Mouse (Mus musculus): ENCODE results near the gene Sap30bp.

Sap30bp gene

DNA sequence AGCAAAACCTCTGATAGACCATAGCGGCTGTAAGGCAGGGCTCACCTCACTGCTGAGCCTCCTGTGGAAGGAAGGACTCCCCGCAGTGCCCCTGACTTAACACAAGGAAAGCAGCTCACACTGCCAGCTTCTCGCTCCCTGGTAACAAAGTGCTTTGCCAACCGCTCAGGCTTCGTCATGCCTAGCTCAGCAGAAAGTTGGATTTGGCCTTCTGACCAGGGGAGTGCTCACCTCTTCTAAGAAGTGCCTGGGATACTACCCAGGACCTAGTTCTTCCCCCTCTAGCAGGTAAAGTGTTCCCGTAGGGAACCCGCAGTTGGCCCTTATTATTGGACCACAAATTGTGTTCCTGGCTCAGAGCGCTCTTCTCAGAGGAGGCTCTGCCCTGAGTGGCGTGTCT, 25.9 kb downstream of the Sap30bp start:
- no peak for DNase-seq

DNA sequence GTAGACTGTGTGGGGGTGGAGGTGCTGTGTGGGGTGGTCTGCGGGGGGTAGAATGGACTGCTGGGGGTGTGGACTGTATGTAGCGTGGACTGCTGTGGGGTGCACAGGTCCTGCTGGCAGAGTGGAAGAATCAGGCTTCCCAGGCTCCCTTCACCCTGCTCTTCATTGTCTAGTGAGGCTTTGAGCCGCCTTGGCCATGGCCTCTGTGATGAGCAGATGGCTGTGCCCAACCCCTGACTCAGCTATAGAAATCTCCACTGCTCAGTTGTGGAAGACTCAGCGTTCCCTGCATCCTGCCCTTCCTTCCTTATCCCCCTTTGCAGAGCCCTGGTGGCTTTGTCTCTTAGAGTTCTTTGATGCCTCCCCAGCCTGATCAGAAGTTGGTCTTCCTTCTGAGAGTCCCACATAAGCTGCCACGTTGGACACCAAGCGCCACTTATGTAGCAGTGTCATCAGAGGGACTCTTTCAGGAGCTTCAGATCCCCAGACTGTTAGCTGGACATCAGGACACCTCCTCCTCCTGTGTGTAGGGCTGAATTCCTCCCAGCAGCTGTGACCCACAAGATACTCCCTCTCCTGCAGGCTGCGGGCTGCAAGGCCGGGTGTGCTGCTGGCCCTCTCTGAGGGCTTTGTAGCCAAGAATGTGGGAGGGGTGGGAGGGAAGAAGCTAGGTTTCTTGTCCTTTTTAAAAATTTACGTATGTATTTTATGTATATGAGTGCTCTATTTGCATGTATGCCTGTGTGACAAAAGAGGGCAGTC, 29.8 kb downstream of the Sap30bp start:
- DNase-seq = no peak

DNA sequence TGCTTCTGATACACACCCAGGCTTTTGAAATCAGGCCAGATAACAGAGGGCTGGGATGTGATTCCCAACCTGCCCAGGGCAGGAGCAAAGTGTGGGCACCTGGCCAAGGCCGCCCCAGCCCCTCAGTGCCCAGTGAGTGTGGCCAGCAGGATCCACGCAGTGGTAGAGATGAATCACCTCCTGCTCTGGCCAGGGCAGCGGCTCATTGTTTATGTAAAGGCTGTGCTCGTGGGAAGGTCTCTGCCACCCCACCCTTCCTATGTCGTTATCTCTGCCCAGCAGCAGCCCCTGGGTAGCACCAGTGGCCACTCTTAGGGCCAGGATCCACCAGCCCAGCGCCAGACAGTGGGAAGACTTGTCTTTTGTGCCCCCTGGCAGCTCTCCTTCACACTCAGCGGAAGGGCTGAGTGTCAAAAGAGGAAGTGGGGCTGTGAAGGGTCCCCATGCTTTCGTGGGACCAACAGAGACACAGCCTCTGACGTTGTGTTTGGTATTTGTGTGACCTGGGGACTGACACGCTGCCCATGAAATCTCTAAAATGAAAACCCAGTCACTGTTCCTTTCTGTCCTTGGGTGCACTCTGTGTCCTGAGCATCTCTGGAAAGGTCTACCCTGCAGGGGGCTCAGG, 32.0 kb downstream of the Sap30bp start:
- DNase-seq = no peak

DNA sequence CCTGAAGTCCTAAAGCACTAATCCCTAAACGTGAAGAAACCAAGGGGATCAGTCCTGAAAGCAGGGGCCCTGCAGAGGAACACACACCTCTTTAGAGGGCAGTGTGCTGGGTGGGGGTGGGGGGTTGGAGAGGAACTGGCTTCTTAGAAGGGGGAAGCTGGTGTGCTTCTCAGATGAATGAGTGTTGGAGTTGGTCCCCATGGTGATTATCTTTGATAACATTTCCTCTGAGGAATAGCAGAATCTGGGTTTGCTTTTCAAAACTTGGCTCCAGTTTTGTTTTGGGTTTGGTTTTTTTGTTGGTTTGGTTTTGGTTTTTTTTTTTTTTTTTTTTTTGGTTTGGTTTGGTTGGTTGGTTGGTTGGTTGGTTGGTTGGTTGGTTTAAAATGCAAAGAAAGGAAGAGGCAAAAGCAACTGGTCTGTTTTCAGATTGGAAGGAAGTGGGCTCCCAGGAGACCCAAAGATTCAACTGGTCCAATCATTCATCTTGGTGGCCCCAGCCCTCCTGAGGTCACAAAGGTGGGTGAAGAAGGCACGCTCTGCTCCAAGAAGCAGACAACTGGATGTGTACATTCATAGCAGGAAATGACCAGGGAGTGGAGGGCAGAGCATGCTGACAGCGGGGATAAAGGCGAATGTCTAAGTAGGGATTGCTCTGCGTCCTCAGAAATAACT, 35.8 kb downstream of the Sap30bp start:
- no peak for DNase-seq

DNA sequence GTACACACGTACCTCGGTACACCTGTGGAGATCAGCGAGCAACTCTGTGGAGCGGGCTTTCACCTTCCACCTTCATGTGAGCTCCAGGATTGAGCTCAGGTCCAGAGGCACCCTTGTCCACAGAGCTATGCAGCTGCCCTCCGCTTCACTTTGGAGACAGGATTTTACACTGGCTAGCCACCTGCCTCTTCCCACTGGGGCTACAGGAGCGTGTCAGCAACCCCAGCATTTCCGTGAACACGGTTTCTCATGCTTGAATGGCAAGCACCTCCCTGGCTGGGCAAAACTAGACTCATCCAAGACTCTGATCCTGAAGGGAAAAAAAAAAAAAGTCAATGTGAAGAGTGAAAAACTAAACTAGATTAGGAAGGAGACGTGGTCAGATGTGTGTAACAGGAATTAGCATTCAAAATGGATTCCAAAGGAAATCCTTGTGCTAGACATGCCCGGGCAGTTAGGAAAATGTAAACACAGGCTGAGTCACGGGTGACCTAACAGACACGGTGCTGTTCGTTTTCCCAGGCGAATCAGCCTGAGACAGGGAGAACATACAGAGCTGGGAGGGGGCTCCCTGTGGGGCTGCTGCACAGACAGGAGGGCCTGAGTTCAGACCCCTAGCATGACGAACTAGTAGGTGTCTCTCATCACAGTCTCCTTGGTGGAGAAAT, 37.1 kb downstream of the Sap30bp start:
- no peak for DNase-seq

DNA sequence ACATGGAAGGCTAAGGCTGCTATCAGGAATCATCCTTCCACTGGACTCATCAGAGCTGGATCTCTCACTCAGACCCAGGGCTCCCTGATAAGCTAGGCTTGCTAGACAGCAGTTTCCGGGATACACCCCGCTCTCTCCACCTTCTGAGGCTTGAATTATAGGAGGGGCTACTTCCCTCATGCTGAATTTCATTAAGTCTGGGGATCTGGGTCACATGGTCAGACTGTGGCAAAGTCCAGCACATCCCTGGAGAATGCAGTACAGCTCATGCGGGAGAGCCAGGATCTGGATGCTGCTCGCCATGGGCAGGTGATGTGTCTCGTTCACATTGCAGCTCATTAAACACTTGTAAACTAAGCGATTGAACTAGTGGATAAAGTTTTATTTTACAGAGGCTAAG, 37.9 kb downstream of the Sap30bp start:
- DNase-seq = no peak

DNA sequence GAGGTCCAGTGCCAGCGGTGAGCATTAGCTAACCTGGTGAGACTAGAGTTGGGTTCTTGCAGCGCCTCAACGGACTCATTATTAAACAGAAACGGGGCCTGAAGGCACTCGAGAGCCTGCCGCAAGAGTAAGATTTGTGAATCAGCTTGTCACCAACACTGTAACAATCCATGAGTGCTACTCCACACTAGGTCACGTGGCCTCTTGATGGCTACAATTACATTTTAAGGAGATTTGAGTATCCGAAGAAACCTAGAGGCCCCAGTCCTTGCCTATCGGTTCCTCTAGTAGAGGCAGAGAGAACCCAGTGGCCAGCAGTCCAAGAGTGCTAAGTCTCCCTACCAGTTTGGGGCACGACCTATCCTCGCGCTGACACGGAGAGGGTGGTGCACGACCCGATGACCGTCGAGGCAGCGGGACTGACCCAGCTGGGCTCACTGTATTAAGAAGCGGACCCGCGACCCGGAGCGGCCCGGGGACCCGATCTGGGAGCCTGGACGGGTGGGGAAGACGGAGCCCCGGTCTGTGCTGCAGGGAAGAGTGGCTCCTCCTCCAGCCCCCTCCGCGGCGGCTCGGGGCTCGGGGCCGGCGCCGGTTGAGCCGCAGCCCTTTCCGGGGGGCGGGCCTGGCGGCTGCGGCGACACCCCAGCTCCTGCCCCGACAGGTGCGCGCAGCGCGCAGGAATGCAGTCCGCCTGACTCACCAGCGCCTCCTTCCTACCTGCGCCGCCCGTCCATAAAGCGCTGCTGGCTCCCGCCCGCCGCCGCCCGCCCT, 41.4 kb downstream of the Sap30bp start, which contains the start of gene Itgb4:
Gene Itgb4 (plus strand): TSS at position 401 of the 774 bp plus-strand sequence.
- peak; percentile 35 to 44 for DNase-seq

DNA sequence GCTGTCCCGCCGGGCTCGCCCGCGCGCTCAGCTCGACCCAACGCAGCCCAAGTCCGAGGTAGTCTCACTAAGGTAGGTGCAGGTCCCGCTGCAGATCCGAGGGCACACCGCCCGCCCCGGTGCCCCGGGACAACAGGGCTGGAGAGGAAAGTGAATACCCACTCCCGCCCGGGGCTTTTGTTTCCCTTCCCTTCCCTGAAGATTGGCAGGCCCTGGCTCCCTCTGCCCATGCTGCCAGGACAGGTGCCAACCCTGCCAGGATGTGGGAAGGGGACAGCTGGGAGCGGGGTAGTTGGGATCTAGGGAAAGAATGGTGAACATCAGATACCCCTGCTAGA, 42.0 kb downstream of the Sap30bp start:
- DNase-seq = no peak

DNA sequence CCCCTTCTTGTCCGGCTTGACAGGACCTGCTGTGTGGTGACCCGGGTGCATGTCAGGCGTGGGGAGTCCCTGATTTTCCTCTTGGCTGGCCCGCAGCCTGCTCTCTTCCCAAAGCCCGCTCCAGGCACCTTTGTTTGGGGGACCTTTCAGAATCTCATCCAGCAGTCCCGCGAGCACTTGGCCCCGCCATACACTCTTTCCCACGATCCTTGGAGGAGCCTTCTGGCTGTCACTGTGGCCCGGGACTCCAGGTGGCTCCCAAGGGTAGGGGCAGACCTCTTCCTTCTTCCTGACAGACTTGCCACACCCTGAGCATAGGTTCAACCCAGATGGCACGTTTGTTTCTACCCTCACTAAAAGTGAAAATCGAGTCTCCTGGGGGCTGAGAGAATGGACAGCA, 42.5 kb downstream of the Sap30bp start:
- no peak for DNase-seq

DNA sequence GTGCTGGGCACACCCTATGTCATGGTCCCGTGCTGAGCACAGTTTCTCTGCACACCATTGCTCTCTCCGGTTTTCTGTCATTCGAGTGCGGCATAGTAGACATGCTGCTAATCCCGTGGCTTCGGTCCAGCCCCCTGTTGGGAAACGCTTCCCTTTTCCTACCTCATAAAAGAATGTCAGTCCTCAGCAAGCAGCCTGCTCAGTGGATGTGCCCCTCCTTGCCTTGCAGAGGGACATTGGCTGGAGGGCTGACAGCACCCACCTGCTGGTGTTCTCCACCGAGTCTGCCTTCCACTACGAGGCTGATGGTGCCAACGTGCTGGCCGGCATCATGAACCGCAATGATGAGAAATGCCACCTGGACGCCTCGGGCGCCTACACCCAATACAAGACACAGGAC, 49.4 kb downstream of the Sap30bp start:
- DNase-seq = peak; percentile 49 to 51

DNA sequence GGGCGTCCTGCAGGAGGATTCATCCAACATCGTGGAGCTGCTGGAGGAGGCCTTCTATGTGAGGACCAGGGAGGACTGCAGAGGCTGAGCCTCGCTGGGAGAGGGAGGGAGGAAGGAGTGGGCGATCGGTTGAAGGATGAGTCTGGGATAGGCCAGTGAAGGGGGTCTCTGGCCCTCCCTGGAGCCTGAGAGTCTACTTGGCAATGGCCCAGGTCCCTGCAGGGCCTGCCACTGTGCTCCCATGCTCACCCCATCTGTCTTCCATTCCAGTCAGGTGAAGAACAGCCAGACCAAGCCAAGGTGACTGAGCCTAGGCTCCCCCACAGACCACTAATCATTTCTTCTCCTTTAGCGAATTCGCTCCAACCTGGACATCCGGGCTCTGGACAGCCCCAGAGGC, 50.2 kb downstream of the Sap30bp start:
- no peak for DNase-seq

DNA sequence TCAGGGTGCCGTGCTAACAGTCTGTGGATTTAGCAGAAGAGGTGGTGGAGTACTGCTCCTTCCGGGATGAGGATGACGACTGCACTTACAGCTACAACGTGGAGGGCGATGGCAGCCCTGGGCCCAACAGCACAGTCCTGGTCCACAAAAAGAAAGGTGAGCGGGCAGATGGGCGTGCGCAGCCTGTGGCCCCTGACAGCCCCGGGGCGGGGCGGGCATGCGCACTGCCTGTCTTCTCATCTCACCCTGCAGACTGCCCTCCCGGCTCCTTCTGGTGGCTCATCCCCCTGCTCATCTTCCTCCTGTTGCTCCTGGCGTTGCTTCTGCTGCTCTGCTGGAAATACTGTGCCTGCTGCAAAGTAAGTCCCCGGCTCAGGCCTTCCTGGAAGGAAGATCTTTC, 56.6 kb downstream of the Sap30bp start:
- DNase-seq = no peak

DNA sequence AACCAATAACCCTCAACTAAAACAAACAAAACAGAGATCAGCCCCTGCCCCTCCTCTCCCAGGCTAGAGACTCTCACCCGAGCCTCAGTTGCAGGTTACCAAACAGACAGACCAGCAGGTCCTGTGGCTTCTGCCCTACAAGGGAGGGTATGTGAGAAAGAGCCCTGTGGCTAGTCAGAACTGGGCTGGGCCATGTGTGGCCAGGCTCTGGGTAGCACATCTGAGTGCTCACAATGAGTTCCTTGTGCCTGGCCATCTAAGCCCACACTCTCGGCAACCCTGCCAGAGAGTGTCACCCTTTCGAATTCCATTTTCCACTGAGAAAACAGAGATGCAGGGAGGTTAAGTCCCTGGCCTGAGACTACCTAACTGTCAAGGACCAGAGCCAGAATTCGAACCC, 59.0 kb downstream of the Sap30bp start:
- no peak for DNase-seq

DNA sequence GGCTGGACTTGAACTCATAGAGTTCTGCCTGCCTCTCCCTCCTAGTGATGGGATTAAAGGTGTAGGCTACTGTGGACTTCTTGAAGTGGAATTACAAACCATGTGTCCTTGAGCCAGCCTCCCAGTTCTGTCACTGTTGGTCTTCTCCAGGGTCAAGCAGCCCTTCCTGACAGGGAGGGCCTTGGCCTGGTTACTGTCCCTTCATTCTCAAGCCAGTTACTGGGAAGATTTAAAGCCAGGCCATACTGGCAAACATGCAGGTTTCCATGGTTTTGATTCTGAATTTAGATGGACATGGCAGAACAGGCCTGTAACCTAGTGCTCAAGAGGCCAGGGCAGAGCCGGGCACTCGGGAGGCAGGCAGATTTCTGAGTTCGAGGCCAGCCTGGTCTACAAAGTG, 62.2 kb downstream of the Sap30bp start:
- DNase-seq = no peak

DNA sequence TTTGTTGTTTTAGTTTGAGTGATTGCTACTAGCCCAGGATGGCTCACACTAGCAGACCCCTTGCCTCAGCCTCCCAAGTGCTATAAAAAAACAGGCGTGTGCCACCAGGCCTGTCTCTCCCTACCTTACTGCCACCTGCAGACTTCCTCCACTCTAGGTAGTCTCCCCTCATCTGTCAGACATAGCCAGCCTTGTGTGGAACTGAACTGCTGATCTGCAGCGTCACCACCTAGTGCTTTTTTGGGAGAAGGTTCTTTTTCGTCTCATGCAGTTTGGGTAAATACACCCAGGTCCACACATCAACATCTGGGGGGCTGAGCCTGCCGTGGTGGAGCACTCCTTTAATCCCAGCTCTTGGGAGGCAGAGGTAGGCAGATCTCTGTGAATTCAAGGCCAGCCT, 64.0 kb downstream of the Sap30bp start:
- no peak for DNase-seq

DNA sequence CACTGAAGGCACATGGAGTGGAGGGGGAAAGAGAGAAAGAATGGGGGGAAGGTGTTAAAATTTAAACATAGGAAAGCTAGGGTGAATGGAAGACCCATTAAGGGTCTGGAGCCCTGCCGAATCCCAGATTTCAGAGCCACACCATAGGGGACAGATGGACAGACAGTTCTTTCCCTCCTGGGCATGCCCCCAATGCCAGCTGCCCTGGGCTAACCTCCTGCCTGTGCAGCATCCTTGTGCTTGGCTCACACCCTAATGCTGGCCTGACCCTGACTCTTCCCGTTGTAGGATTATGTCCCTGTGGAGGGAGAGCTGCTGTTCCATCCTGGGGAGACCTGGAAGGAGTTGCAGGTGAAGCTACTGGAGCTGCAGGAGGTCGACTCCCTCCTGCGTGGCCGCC, 64.6 kb downstream of the Sap30bp start:
- peak in 1 of 2 experiments; percentile 49 for DNase-seq

DNA sequence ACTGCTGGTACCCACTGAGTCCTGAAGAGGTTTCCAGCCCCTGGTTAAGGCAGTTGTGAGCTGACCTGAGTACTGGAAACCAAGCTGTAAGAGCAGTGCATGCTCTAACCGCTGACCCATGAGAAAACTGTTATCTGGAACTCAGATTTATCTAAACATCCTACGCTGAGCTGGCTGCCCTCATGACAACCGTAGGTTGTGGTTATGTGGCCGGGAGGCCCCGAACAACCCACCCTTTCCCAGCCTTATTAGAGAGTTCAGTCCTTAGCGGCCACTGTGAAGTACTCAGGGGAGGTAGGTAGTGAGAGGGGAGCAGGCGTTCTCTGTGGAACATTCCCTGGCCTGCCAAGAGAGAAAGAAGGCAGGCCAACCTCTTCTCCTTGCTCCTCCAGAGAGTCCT, 65.9 kb downstream of the Sap30bp start:
- no peak for DNase-seq

DNA sequence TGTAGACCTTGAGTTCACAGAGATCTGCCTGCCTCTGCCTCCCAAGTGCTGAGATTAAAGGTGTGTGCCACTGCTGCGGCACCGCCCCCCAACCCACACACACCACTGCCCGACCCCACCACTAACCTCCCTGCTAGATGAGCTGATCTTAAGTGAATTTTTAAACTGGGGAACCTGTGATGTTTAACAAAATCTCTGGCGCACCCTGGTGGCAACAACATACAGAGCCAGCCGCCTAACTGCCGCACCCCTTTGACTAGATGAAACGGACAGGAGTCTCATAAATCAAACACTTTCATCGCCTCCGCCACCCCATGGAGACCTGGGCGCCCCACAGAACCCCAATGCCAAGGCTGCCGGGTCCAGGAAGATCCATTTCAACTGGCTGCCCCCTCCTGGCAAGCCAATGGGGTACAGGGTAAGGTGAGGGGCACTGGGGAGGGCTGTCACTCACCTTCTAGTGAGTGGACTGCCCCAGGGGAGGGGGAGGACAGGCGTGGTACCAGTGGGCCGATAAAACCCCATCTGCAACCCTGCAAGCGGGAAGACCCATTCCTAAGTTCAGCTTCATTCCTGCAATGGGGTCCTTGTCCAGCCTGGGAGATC, 66.6 kb downstream of the Sap30bp start:
- DNase-seq = peak; percentile 80 to 88

DNA sequence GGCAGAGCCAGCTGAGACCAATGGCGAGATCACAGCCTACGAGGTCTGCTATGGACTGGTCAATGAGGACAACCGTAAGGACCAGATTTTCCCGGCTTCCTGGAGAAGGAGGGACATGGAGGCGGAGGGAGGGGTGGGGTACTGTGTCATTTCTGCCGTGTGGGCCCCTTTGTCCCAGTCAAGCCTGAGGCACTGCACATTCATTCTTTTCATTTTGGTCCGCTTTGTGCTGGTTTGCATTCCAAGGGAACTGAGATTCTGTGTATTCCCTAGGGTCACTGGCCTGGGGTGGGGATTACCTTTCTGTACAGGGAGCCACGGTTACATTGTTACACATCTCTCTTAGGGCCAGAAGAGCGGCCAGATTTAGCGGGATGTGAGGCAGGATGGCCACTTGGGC, 67.5 kb downstream of the Sap30bp start:
- DNase-seq = no peak

DNA sequence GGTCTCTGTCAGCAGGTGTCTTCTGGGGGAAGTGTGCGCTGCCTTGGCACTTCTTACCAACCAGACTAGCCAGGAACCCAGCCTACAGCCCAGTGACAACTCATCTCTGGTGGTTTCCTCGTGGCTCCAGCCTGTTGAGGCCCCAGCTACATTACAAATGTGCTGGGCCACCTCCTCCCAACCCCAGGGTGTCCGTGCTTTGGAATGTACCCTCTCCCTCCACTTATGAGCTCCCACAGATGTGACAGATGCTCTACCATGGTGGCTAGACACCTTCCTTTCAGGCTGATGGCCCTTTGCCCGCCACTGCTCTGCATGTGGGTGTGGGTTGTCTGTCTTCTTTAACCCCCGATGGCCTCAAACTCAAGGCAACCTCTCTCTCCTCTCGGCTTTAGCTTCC, 68.6 kb downstream of the Sap30bp start:
- no peak for DNase-seq

DNA sequence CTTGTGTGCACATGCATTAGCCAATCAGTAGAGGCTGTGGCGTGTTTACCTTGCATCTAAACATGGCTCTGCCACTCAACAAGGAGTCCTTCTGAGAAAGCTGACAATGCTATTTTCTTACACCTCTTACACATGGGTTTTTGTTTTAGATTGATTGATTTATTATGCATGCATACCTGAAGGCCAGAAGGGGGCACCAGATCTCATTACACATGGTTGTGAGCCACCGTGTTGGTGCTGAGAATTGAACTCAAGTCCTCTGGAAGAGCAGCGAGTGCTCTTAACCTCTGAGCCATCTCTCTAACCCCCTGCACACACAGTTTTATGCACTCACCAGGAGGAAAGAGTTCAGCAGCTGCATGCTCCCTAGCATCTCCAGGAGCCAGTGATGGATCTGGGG, 69.8 kb downstream of the Sap30bp start:
- no peak for DNase-seq

DNA sequence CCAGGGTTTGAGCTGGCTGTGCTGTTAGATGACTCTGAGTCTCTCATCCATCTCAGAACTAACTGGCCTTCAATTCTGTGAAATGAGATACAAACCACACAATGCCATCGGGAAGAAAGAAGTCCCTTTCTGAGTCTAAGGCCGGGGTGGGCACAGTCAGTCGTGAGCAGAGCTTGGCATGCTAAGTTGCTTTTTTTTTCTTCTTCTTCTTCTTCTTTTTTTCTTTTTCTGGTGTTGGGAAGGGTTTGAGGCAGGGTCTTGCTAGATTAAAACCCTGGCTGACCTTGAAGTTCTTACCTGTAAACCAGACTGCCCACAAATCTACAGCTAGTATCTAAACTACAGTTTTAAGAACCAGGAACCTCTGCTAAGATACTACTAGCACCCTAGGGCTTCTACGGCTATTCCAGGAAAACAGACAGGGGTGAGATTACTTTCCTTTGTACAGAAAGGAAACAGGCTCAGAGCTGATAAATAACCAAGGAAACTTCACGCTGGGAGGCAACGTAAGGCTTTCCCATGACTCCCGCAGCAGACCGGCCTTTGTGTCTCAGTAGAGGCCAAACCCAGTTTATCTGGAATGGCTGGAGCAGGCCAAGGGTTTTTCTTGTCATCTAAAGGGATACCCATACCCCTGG, 71.2 kb downstream of the Sap30bp start:
- no peak for DNase-seq

Measured in cerebellum, adult 18-20 months (tissue).